Mouse (Mus musculus) heart, adult 2 months (tissue): ENCODE data around the gene Adrb1. TPM values are rescaled to one million over a fixed set of nuclear protein-coding genes. Genes with fewer than 3 reads are reported as not detected.
"Not testable (repeated sequence)": the region's sequence is repeated elsewhere in the genome, so short reads cannot be mapped to it uniquely, and the experiment has no call there.

Source experiments
- DNase-seq, 2 experiments: peaks; one replicate each; pipeline ENCODE4 v3.0.0; 2021
- H3K27ac ChIP-seq: fragments of 200-600 bp; 2 replicates; pipeline ENCODE4 v1.8.1; 2022
- H3K27me3 ChIP-seq: fragments of 200-500 bp; 2 replicates; pipeline ENCODE4 v1.6.1; 2012; ENCODE audit warnings: mild to moderate bottlenecking, low read length, inconsistent platforms, mixed read lengths; ENCODE audit not compliant: control insufficient read depth, insufficient read depth
- H3K36me3 ChIP-seq: fragments of 200-500 bp; 2 replicates; pipeline ENCODE4 v1.6.1; 2012; ENCODE audit warnings: low read length, inconsistent platforms; ENCODE audit not compliant: control insufficient read depth, insufficient read depth
- H3K4me1 ChIP-seq: fragments of 200-500 bp; 2 replicates; pipeline ENCODE4 v1.6.1; 2011; ENCODE audit warnings: low read length; ENCODE audit not compliant: control insufficient read depth, insufficient read depth
- H3K4me3 ChIP-seq: fragments of 200-600 bp; 2 replicates; pipeline ENCODE4 v1.8.1; 2022
- H3K79me2 ChIP-seq: fragments of 200-500 bp; replicated peaks from 2 replicates; pipeline ENCODE4 v1.6.1; 2012; ENCODE audit warnings: mild to moderate bottlenecking, inconsistent platforms, low read length, moderate library complexity, mixed read lengths; ENCODE audit not compliant: control insufficient read depth, insufficient read depth
- H3K9ac ChIP-seq: fragments of 200-500 bp; 2 replicates; pipeline ENCODE4 v1.6.1; 2012; ENCODE audit warnings: low read depth, mild to moderate bottlenecking, control low read depth, inconsistent platforms, low read length, mixed read lengths
- CTCF ChIP-seq: fragments of 200-600 bp; IDR thresholded peaks from 2 replicates; pipeline ENCODE4 v1.8.1; 2022; ENCODE audit warnings: antibody characterized with exemption, mild to moderate bottlenecking, moderate library complexity
- EP300 ChIP-seq: fragments of 200-500 bp; IDR thresholded peaks from 2 replicates; pipeline ENCODE4 v1.6.1; 2011; ENCODE audit warnings: low read depth, low read length, control low read depth; ENCODE audit not compliant: insufficient read depth
- POLR2A ChIP-seq: fragments of 200-500 bp; IDR thresholded peaks from 2 replicates; pipeline ENCODE4 v1.6.1; 2011; ENCODE audit warnings: mild to moderate bottlenecking, low read depth, low read length, control low read depth; ENCODE audit not compliant: insufficient read depth
- WGBS: fragments of 180-500 bp; shearing (Covaris S2); methylation state at CpG from one replicate; pipeline ENCODE4 v1.1.7; 2018; 5-methylcytosine and 5-hydroxymethylcytosine counted together
- intact Hi-C: fragments of 180-260 bp; cut with DNase I; formaldehyde crosslinking; loops from one replicate; pipeline ENCODE4 v1.15.1; 2025
- polyA plus RNA-seq: library from polyadenylated mRNA; depleted of rRNA; stranded (reverse); fragments of >200 nt; gene quantifications from 2 replicates; pipeline ENCODE4 v1.2.3, GENCODE M21; 2012
- total RNA-seq, 2 experiments: library from RNA; stranded (reverse); gene quantifications; 2 replicates each; pipeline ENCODE4 v1.2.3; 2021

Adrb1 gene
- total and polyA plus RNA-seq, 3 experiments, result 18.0 to 28.4 (median 20.5) TPM

DNA sequence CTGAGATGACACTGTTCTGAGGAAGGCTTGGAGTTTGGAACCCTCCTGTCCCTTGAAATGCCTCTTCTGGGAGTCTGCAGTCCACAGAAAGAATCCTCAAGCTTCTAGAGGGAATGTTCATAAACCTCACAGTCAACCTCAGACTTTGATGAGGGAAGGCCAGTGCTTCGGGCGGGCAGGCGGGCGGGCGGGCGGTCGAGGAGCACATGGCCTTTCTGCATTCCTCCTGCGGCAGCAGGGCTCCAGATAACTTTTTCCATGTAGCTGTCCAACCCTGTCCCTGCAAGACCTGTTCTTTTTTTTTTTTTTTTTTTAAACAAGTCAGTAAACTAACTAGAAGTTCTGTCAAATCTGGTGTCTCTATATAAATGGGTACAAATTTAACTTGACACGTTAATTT lies 24.6 kb downstream of the Adrb1 start:
- peak overlapping the region; percentile 82 for H3K27ac ChIP-seq
- H3K4me1 ChIP-seq, result peaks cover 9% of the 10 kb centered on the region

DNA sequence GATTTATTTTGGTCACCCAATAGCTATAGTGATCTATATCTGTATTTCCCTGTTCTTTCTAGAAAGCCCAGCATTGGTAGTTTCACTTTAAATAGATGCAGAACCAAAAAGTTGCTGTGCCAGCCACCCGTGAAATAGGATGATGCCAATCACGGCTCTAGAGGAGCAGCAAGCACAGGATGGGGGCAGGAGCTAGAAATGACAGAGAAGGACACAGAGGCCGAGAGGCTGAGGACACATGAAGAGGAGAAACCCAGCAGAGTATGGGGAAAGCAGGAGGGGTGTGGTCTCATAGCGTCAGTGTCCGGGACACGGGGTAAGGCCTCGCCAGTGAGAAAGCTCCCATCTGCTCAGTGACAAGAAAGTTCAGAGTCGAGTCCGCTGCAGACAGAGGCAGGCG lies 25.9 kb downstream of the Adrb1 start:
- DNase-seq, result peak; percentile 44 to 53
- no peaks in the 10 kb centered on the region for H3K27me3 ChIP-seq
- peaks cover 8% of the 10 kb centered on the region for H3K4me1 ChIP-seq
- H3K27ac ChIP-seq, result peak overlapping the region; percentile 60
- intact Hi-C loops, result no loop called here
- H3K9ac ChIP-seq, result no peak overlapping the region
- 32% methylated on average over 10 of the region's 10 CpGs for WGBS
- H3K79me2 ChIP-seq, result no peaks in the 10 kb centered on the region
- H3K36me3 ChIP-seq, result no peaks in the 10 kb centered on the region
- TF ChIP-seq EP300 (0 out of 2 replicates have a peak, but pooled peaks have one; percentile 19), POLR2A (0 out of 2 replicates have a peak, but pooled peaks have one; percentile 29), CTCF (no peak)
- H3K4me3 ChIP-seq, result no peak overlapping the region

More for the DNA sequence above, 24.6 kb downstream of the Adrb1 start:
- no peak overlapping the region for H3K4me3 ChIP-seq
- intact Hi-C loops, result no loop called here
- no peak overlapping the region for H3K9ac ChIP-seq
- H3K36me3 ChIP-seq, result no peaks in the 10 kb centered on the region
- no peak for TF ChIP-seq POLR2A
- TF ChIP-seq EP300, result 0 out of 2 replicates have a peak, but pooled peaks have one; percentile 35
- 48% methylated on average over 9 of the region's 9 CpGs for WGBS
- no peaks in the 10 kb centered on the region for H3K79me2 ChIP-seq
- no peaks in the 10 kb centered on the region for H3K27me3 ChIP-seq
- DNase-seq, result peak in 1 of 2 experiments; percentile 49

DNA sequence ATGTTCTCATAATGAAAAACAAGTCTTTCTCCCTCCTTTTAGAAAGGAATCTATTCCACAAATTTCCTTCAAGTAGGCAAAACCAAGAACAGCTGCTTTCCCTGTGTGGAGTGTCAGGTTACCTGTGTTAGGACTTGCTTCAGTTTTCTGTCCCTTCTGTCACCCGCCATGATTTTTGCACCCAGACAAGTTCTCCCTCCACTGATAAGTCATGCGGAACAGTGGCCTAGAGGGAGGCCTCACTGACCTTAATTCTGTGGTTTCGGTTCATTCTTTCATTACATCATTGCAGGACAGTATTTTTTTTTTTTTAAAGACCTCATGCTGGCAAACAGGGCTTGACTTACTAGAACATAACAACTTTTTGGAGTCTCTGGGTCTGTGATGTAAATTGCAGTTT lies 27.3 kb downstream of the Adrb1 start:
- Histone ChIP-seq H3K36me3 (no peaks in the 10 kb centered on the region), H3K27me3 (no peaks in the 10 kb centered on the region), H3K79me2 (no peaks in the 10 kb centered on the region), H3K27ac (no peak overlapping the region), H3K4me3 (no peak overlapping the region), H3K4me1 (peaks cover 8% of the 10 kb centered on the region), H3K9ac (no peak overlapping the region)
- TF ChIP-seq CTCF, result no peak
- no peak for TF ChIP-seq POLR2A
- TF ChIP-seq EP300, result no peak
- intact Hi-C loops, result no loop called here
- 56% methylated on average over 3 of the region's 3 CpGs for WGBS
- DNase-seq, result no peak

DNA sequence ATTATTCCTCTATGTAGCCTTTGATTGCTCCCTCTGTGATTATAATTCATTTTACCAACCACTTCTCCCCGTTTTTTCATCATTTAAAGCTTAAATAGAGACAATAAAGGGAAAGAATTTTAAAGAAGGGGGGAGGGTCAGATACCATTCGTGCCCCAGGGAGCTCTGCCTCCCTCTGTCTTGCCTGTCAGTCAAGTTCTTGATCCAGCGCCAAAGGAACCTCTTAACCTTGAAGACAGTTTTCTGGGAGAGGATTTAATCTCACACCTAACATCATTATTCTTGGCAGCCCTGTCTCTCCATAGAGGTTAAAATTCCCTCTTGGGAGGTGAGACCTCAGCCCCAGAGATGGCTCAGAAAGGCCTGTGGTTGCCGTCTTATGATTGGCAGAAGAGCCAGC lies 28.7 kb downstream of the Adrb1 start:
- H3K36me3 ChIP-seq, result no peaks in the 10 kb centered on the region
- no peak overlapping the region for H3K9ac ChIP-seq
- H3K79me2 ChIP-seq, result no peaks in the 10 kb centered on the region
- peaks cover 8% of the 10 kb centered on the region for H3K4me1 ChIP-seq
- intact Hi-C loops, result no loop called here
- 57% methylated on average over 4 of the region's 4 CpGs for WGBS
- H3K4me3 ChIP-seq, result no peak overlapping the region
- no peak for TF ChIP-seq CTCF
- TF ChIP-seq POLR2A, result no peak
- no peak for TF ChIP-seq EP300
- no peak for DNase-seq
- no peak overlapping the region for H3K27ac ChIP-seq
- no peaks in the 10 kb centered on the region for H3K27me3 ChIP-seq

DNA sequence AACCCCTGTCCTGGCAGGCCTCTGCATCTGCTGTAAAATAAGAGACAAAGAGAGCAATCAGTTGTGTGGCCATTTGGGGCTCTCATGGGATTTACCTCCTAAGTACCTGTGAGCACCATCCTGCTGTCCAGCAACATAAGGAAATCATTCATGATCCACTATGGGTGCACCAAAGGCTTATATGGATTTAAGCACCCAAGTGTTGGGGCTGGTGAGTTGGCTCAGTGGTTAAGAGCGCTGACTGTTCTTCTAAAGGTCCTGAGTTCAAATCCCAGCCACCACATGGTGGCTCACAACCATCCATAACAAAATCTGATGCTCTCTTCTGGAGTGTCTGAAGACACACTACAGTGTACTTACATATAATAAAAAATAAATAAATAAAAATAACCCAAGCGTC lies 32.5 kb downstream of the Adrb1 start:
- H3K4me1 ChIP-seq, result peaks cover 11% of the 10 kb centered on the region
- intact Hi-C loops, H3K79me2 ChIP-seq, H3K9ac ChIP-seq, DNase-seq, H3K4me3 ChIP-seq, H3K27ac ChIP-seq, H3K27me3 ChIP-seq, H3K36me3 ChIP-seq: not testable (repeated sequence)
- 95% methylated on average over 2 of the region's 2 CpGs for WGBS

DNA sequence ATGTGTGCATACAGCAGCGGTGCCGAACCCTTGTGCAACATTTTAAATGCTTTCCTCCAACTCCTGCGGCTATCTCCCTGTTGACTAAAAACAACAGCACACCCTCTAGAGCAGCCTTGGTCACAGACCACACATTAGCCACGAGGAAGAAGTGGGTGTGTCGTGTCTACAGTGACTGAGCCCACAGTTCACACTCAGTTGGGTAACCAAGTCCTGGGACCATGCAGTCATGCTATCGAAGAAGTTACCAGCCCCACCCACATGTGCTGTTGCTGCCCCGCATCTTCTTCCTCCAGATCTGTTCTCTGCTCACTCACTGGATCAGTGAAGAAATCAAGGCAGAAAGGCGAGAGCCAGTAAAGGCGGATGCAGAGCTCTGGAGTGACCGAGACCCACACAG lies 34.4 kb downstream of the Adrb1 start:
- Histone ChIP-seq H3K9ac (no peak overlapping the region), H3K27me3 (no peaks in the 10 kb centered on the region), H3K4me1 (peaks cover 19% of the 10 kb centered on the region), H3K4me3 (no peak overlapping the region), H3K36me3 (no peaks in the 10 kb centered on the region), H3K79me2 (no peaks in the 10 kb centered on the region), H3K27ac (no peak overlapping the region)
- TF ChIP-seq EP300, result no peak
- intact Hi-C loops, result no loop called here
- no peak for DNase-seq
- WGBS, result 69% methylated on average over 10 of the region's 10 CpGs
